Mouse (Mus musculus): ENCODE measurements around the gene Ank.
"Not testable (repeated sequence)": the region's sequence is repeated elsewhere in the genome, so short reads cannot be mapped to it uniquely, and the experiment has no call there.

Gene Ank

GRCm38 (mm10) chr15:27467641-27468040, 1.2 kb downstream of the Ank start:
- peak; percentile 71 to 75 for DNase-seq

- no peak for DNase-seq
Measured at GRCm38 (mm10) chr15:27468822-27469488, 2.5 kb downstream of the Ank start.

- DNase-seq = not testable (repeated sequence)
Measured at GRCm38 (mm10) chr15:27470346-27470745, 3.9 kb downstream of the Ank start.

- DNase-seq = no peak
Measured at GRCm38 (mm10) chr15:27472315-27472714, 5.8 kb downstream of the Ank start.

GRCm38 (mm10) chr15:27475988-27476387, 9.5 kb downstream of the Ank start:
- DNase-seq = peak in 1 of 2 experiments; percentile 16

GRCm38 (mm10) chr15:27476671-27477070, 10.2 kb downstream of the Ank start:
- peak in 1 of 2 experiments; percentile 7 for DNase-seq

- peak; percentile 2 to 5 for DNase-seq
Measured at GRCm38 (mm10) chr15:27477159-27477558, 10.7 kb downstream of the Ank start.

- peak; percentile 5 to 8 for DNase-seq
Measured at GRCm38 (mm10) chr15:27477630-27478029, 11.2 kb downstream of the Ank start.

- peak; percentile 25 to 33 for DNase-seq
Measured at GRCm38 (mm10) chr15:27480333-27481015, 14.0 kb downstream of the Ank start.

- peak; percentile 54 to 62 for DNase-seq
Measured at GRCm38 (mm10) chr15:27481956-27482355, 15.5 kb downstream of the Ank start.

GRCm38 (mm10) chr15:27483183-27483582, 16.7 kb downstream of the Ank start:
- peak in 1 of 2 experiments; percentile 7 for DNase-seq

- DNase-seq = no peak
Measured at GRCm38 (mm10) chr15:27485567-27486278, 19.2 kb downstream of the Ank start.

- no peak for DNase-seq
Measured at GRCm38 (mm10) chr15:27486279-27486618, 19.8 kb downstream of the Ank start.

GRCm38 (mm10) chr15:27487059-27487458, 20.6 kb downstream of the Ank start:
- DNase-seq = no peak

- DNase-seq = peak; percentile 85 to 90
Measured at GRCm38 (mm10) chr15:27488042-27488441, 21.6 kb downstream of the Ank start.

- no peak for DNase-seq
Measured at GRCm38 (mm10) chr15:27490676-27491075, 24.2 kb downstream of the Ank start.

- DNase-seq = no peak
Measured at GRCm38 (mm10) chr15:27491425-27492070, 25.1 kb downstream of the Ank start.

- no peak for DNase-seq
Measured at GRCm38 (mm10) chr15:27492156-27492555, 25.7 kb downstream of the Ank start.

- DNase-seq = no peak
Measured at GRCm38 (mm10) chr15:27492734-27493133, 26.3 kb downstream of the Ank start.

GRCm38 (mm10) chr15:27493516-27493915, 27.0 kb downstream of the Ank start:
- no peak for DNase-seq

- DNase-seq = peak in 1 of 2 experiments; percentile 52
Measured at GRCm38 (mm10) chr15:27495981-27496401, 29.5 kb downstream of the Ank start.

- DNase-seq = peak; percentile 32 to 50
Measured at GRCm38 (mm10) chr15:27496596-27497299, 30.3 kb downstream of the Ank start.

Data from cerebellum, postnatal 25 days (tissue).